Mouse (Mus musculus): ENCODE measurements around the gene Tspan2. TPM values are rescaled to one million over a fixed set of nuclear protein-coding genes. Genes with fewer than 3 reads are reported as not detected.

The Tspan2 gene
- polyA plus RNA-seq, 1 experiment from 2014 or later = 4.2 TPM

DNA sequence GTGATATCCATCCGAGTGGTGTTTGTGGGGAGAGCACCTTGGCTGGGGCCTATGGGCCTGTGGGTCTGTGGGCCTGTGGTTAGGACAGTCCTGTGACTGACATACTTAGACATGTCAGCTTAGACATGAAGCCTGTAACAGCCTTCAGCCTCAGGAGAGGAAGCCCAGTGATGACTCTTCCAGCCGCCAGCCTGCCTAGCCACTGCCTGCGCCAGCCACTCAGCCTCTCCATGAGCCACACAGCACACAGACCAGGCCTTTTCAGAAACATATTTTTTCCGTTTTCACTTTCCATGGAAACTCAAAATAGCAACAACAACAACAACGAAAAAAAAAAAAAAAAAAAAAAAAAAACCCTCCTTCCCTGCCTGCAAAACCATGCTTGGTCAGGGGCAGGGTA lies 14.4 kb downstream of the Tspan2 start:
- Histone ChIP-seq H3K9ac (ENCODE audit: low read depth, low read length) (no peak overlapping the region), H3K27me3 (replicated peaks; ENCODE audit: control insufficient read depth, insufficient read depth, low read length) (no peaks in the 10 kb centered on the region), H3K4me1 (replicated peaks; ENCODE audit: control insufficient read depth, insufficient read depth, low read length) (no peaks in the 10 kb centered on the region), H3K4me3 (ENCODE audit: low read depth, low read length) (no peak overlapping the region), H3K27ac (ENCODE audit: low read depth, low read length) (no peak overlapping the region), H3K9me3 (ENCODE audit: control insufficient read depth, low read length) (no peaks in the 10 kb centered on the region), H3K4me2 (no peak overlapping the region), H3K36me3 (ENCODE audit: control insufficient read depth, insufficient read depth, low read length) (no peaks in the 10 kb centered on the region)
- DNase-seq (ENCODE audit: low spot score) (peak; percentile 15), ATAC-seq (replicated peaks; ENCODE audit: low FRiP score) (no peak)
- WGBS = 72% methylated on average over 5 of the region's 5 CpGs

GRCm38 (mm10) chr3:102751136-102751535 lies 16.8 kb downstream of the Tspan2 start:
- no peak overlapping the region for H3K9ac ChIP-seq (ENCODE audit: low read depth, low read length)
- no peak overlapping the region for H3K4me3 ChIP-seq (ENCODE audit: low read depth, low read length)
- no peaks in the 10 kb centered on the region for H3K27me3 ChIP-seq (replicated peaks; ENCODE audit: control insufficient read depth, insufficient read depth, low read length)
- no peak overlapping the region for H3K27ac ChIP-seq (ENCODE audit: low read depth, low read length)
- 80% methylated on average over 5 of the region's 5 CpGs for WGBS
- 0 out of 2 replicates have a peak, but pooled peaks cover 6% of the 10 kb centered on the region for H3K4me1 ChIP-seq (replicated peaks; ENCODE audit: control insufficient read depth, insufficient read depth, low read length)
- DNase-seq (ENCODE audit: low spot score) (no peak), ATAC-seq (replicated peaks; ENCODE audit: low FRiP score) (no peak)
- H3K4me2 ChIP-seq = no peak overlapping the region
- no peaks in the 10 kb centered on the region for H3K36me3 ChIP-seq (ENCODE audit: control insufficient read depth, insufficient read depth, low read length)
- H3K9me3 ChIP-seq (ENCODE audit: control insufficient read depth, low read length) = no peaks in the 10 kb centered on the region

DNA sequence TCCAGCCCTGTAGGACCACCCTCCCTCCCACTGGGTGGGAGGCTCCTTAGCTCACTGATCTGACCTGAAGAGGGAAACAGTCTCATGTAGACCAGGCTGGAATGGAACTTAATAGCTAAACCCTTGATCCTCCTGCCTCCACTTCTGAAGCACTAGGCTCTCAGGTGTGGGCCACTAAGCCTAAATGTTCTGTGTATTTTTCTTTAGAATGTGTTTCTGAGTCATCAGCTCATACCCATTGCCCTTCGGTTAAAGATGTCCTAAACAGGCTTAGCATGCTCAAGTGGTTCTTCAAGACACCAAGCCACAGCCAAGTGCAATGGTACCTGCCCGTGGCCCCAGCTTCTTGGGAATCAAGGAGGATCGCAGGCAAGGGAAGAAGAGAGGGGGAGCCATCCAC lies 17.2 kb downstream of the Tspan2 start:
- Histone ChIP-seq H3K4me1 (replicated peaks; ENCODE audit: control insufficient read depth, insufficient read depth, low read length) (0 out of 2 replicates have a peak, but pooled peaks cover 6% of the 10 kb centered on the region), H3K27ac (ENCODE audit: low read depth, low read length) (no peak overlapping the region), H3K9me3 (ENCODE audit: control insufficient read depth, low read length) (no peaks in the 10 kb centered on the region), H3K4me2 (no peak overlapping the region), H3K27me3 (replicated peaks; ENCODE audit: control insufficient read depth, insufficient read depth, low read length) (no peaks in the 10 kb centered on the region), H3K9ac (ENCODE audit: low read depth, low read length) (no peak overlapping the region), H3K36me3 (ENCODE audit: control insufficient read depth, insufficient read depth, low read length) (no peaks in the 10 kb centered on the region), H3K4me3 (ENCODE audit: low read depth, low read length) (no peak overlapping the region)
- DNase-seq (ENCODE audit: low spot score) = no peak
- ATAC-seq (replicated peaks; ENCODE audit: low FRiP score) = no peak
- WGBS = 86% methylated on average over 3 of the region's 3 CpGs

DNA sequence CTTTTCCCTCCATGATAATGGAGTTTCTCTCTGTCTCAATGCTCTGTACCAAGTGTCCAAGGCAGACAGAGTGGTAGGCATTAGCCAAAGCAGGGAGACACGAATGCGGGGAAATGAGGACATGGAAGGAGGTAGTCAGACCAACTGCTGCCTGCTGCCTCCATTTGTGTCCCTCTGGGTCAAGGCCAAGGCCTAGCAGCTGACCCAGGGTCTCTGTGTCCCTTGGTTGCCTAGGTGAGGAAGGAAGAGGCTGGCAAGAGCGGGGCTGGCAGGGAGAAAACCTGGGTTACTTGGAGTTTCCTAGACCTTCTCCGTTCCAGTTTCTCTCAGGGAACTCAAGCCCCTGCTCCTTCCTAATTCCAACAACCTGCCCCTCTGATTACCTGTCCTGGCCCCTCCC lies 17.7 kb downstream of the Tspan2 start:
- no peak for DNase-seq (ENCODE audit: low spot score)
- no peaks in the 10 kb centered on the region for H3K27me3 ChIP-seq (replicated peaks; ENCODE audit: control insufficient read depth, insufficient read depth, low read length)
- 83% methylated on average over 4 of the region's 4 CpGs for WGBS
- no peak overlapping the region for H3K27ac ChIP-seq (ENCODE audit: low read depth, low read length)
- H3K4me1 ChIP-seq (replicated peaks; ENCODE audit: control insufficient read depth, insufficient read depth, low read length) = 0 out of 2 replicates have a peak, but pooled peaks cover 6% of the 10 kb centered on the region
- no peak for ATAC-seq (replicated peaks; ENCODE audit: low FRiP score)
- no peak overlapping the region for H3K9ac ChIP-seq (ENCODE audit: low read depth, low read length)
- H3K4me2 ChIP-seq = no peak overlapping the region
- H3K36me3 ChIP-seq (ENCODE audit: control insufficient read depth, insufficient read depth, low read length) = no peaks in the 10 kb centered on the region
- no peak overlapping the region for H3K4me3 ChIP-seq (ENCODE audit: low read depth, low read length)
- no peaks in the 10 kb centered on the region for H3K9me3 ChIP-seq (ENCODE audit: control insufficient read depth, low read length)

DNA sequence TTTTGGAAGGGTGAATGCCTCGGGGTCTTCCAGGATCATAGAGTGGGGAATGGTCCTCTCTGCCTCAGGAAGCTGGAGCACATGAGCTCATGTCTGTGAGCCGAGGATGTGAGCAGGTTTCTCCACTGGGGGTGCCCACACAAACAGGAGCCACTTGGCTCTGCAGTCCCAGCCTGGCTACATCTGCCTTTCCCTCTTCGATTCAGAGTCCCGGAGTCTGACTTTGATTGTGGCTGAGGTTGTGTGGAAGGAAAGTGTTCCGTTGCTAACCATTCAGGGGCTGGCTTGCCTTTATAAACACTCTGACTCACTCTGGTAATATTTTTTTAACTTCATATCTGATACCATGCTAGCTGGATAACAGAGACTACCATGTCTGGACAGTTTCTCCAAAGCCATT lies 18.1 kb downstream of the Tspan2 start:
- DNase-seq (ENCODE audit: low spot score) (no peak), ATAC-seq (replicated peaks; ENCODE audit: low FRiP score) (no peak)
- no peaks in the 10 kb centered on the region for H3K36me3 ChIP-seq (ENCODE audit: control insufficient read depth, insufficient read depth, low read length)
- WGBS = 70% methylated on average over 5 of the region's 5 CpGs
- no peak overlapping the region for H3K27ac ChIP-seq (ENCODE audit: low read depth, low read length)
- H3K4me3 ChIP-seq (ENCODE audit: low read depth, low read length) = no peak overlapping the region
- H3K4me2 ChIP-seq = no peak overlapping the region
- no peaks in the 10 kb centered on the region for H3K27me3 ChIP-seq (replicated peaks; ENCODE audit: control insufficient read depth, insufficient read depth, low read length)
- H3K9ac ChIP-seq (ENCODE audit: low read depth, low read length) = no peak overlapping the region
- 0 out of 2 replicates have a peak, but pooled peaks cover 6% of the 10 kb centered on the region for H3K4me1 ChIP-seq (replicated peaks; ENCODE audit: control insufficient read depth, insufficient read depth, low read length)
- H3K9me3 ChIP-seq (ENCODE audit: control insufficient read depth, low read length) = no peaks in the 10 kb centered on the region

- H3K27me3 ChIP-seq (replicated peaks; ENCODE audit: control insufficient read depth, insufficient read depth, low read length) = no peaks in the 10 kb centered on the region
- no peak overlapping the region for H3K4me3 ChIP-seq (ENCODE audit: low read depth, low read length)
- no peaks in the 10 kb centered on the region for H3K9me3 ChIP-seq (ENCODE audit: control insufficient read depth, low read length)
- H3K36me3 ChIP-seq (ENCODE audit: control insufficient read depth, insufficient read depth, low read length) = peaks cover 3% of the 10 kb centered on the region; the same call in 1 of the 2 replicates
- no peak overlapping the region for H3K4me2 ChIP-seq
- H3K27ac ChIP-seq (ENCODE audit: low read depth, low read length) = no peak overlapping the region
- ATAC-seq (replicated peaks; ENCODE audit: low FRiP score) (peak; percentile 26; the same call in 1 of the 2 replicates), DNase-seq (ENCODE audit: low spot score) (no peak)
- WGBS = 23% methylated on average over 1 of the region's 1 CpGs
- no peak overlapping the region for H3K9ac ChIP-seq (ENCODE audit: low read depth, low read length)
- 0 out of 2 replicates have a peak, but pooled peaks cover 6% of the 10 kb centered on the region for H3K4me1 ChIP-seq (replicated peaks; ENCODE audit: control insufficient read depth, insufficient read depth, low read length)
These were observed 21.5 kb downstream of the Tspan2 start for GRCm38 (mm10) chr3:102755801-102756200.

DNA sequence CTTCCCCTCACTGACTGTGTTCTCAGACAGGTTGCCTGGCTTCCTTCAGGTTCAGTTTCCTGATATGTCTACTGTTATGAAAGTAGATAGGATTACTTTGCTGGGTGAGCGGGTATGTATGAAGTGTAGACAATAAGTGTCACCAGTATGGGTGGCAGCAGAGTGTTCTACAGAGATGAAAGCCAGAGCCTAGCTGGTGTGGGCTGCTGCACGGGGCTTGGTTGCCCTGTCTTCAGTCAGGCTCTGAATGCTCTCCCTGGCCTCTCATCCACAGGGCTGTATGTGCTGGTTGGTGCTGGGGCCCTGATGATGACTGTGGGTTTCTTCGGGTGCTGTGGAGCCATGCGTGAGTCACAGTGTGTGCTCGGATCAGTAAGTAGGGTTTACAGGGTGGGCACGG lies 22.7 kb downstream of the Tspan2 start:
- no peak overlapping the region for H3K27ac ChIP-seq (ENCODE audit: low read depth, low read length)
- DNase-seq (ENCODE audit: low spot score) (no peak), ATAC-seq (replicated peaks; ENCODE audit: low FRiP score) (no peak)
- H3K4me3 ChIP-seq (ENCODE audit: low read depth, low read length) = no peak overlapping the region
- H3K36me3 ChIP-seq (ENCODE audit: control insufficient read depth, insufficient read depth, low read length) = peaks cover 3% of the 10 kb centered on the region; the same call in 1 of the 2 replicates
- H3K9ac ChIP-seq (ENCODE audit: low read depth, low read length) = no peak overlapping the region
- H3K4me2 ChIP-seq = no peak overlapping the region
- no peaks in the 10 kb centered on the region for H3K27me3 ChIP-seq (replicated peaks; ENCODE audit: control insufficient read depth, insufficient read depth, low read length)
- 76% methylated on average over 6 of the region's 6 CpGs for WGBS
- 0 out of 2 replicates have a peak, but pooled peaks cover 6% of the 10 kb centered on the region for H3K4me1 ChIP-seq (replicated peaks; ENCODE audit: control insufficient read depth, insufficient read depth, low read length)
- H3K9me3 ChIP-seq (ENCODE audit: control insufficient read depth, low read length) = no peaks in the 10 kb centered on the region

- WGBS = 79% methylated on average over 3 of the region's 3 CpGs
These were observed 25.9 kb downstream of the Tspan2 start for GRCm38 (mm10) chr3:102760236-102760635.

GRCm38 (mm10) chr3:102762388-102762787 lies 28.1 kb downstream of the Tspan2 start:
- no peak overlapping the region for H3K4me2 ChIP-seq
- H3K36me3 ChIP-seq (ENCODE audit: control insufficient read depth, insufficient read depth, low read length) = peaks cover 3% of the 10 kb centered on the region; the same call in 1 of the 2 replicates
- 0 out of 2 replicates have a peak, but pooled peaks cover 5% of the 10 kb centered on the region for H3K4me1 ChIP-seq (replicated peaks; ENCODE audit: control insufficient read depth, insufficient read depth, low read length)

More at GRCm38 (mm10) chr3:102760236-102760635, 25.9 kb downstream of the Tspan2 start:
- H3K36me3 ChIP-seq (ENCODE audit: control insufficient read depth, insufficient read depth, low read length) = peaks cover 3% of the 10 kb centered on the region; the same call in 1 of the 2 replicates
- no peak overlapping the region for H3K9ac ChIP-seq (ENCODE audit: low read depth, low read length)
- no peak overlapping the region for H3K4me3 ChIP-seq (ENCODE audit: low read depth, low read length)
- 0 out of 2 replicates have a peak, but pooled peaks cover 11% of the 10 kb centered on the region for H3K4me1 ChIP-seq (replicated peaks; ENCODE audit: control insufficient read depth, insufficient read depth, low read length)
- ATAC-seq (replicated peaks; ENCODE audit: low FRiP score) = no peak
- H3K27me3 ChIP-seq (replicated peaks; ENCODE audit: control insufficient read depth, insufficient read depth, low read length) = no peaks in the 10 kb centered on the region
- no peak overlapping the region for H3K27ac ChIP-seq (ENCODE audit: low read depth, low read length)
- DNase-seq (ENCODE audit: low spot score) = no peak
- no peaks in the 10 kb centered on the region for H3K9me3 ChIP-seq (ENCODE audit: control insufficient read depth, low read length)
- H3K4me2 ChIP-seq = no peak overlapping the region

More at GRCm38 (mm10) chr3:102762388-102762787, 28.1 kb downstream of the Tspan2 start:
- ATAC-seq (replicated peaks; ENCODE audit: low FRiP score) (no peak), DNase-seq (ENCODE audit: low spot score) (no peak)
- no peaks in the 10 kb centered on the region for H3K27me3 ChIP-seq (replicated peaks; ENCODE audit: control insufficient read depth, insufficient read depth, low read length)
- no peak overlapping the region for H3K9ac ChIP-seq (ENCODE audit: low read depth, low read length)
- no peak overlapping the region for H3K4me3 ChIP-seq (ENCODE audit: low read depth, low read length)
- no peaks in the 10 kb centered on the region for H3K9me3 ChIP-seq (ENCODE audit: control insufficient read depth, low read length)
- no peak overlapping the region for H3K27ac ChIP-seq (ENCODE audit: low read depth, low read length)
- WGBS = 51% methylated on average over 3 of the region's 3 CpGs
